Mouse (Mus musculus): ENCODE results near the gene Pdxk.
"Not testable (repeated sequence)": the region's sequence is repeated elsewhere in the genome, so short reads cannot be mapped to it uniquely, and the experiment has no call there.

Pdxk gene

GRCm38 (mm10) chr10:78464792-78465207 is at the start of gene Pdxk:
Pdxk (minus strand) TSS chr10:78464975.
- DNase-seq (ENCODE audit: low spot score in 2 of 2) = peak; percentile 78 to 94

GRCm38 (mm10) chr10:78502986-78503733 is 38.4 kb upstream of the Pdxk start:
- no peak for DNase-seq (ENCODE audit: low spot score in 2 of 2)

- DNase-seq (ENCODE audit: low spot score in 2 of 2) = peak; percentile 60 to 81
Observed at GRCm38 (mm10) chr10:78487431-78488086, 22.8 kb upstream of the Pdxk start.

- no peak for DNase-seq (ENCODE audit: low spot score in 2 of 2)
Observed at GRCm38 (mm10) chr10:78486871-78487270, 22.1 kb upstream of the Pdxk start.

- DNase-seq (ENCODE audit: low spot score in 2 of 2) = not testable (repeated sequence)
Observed at GRCm38 (mm10) chr10:78485369-78485768, 20.6 kb upstream of the Pdxk start.

GRCm38 (mm10) chr10:78481928-78482499 is 17.2 kb upstream of the Pdxk start:
- peak in 1 of 2 experiments; percentile 62 for DNase-seq (ENCODE audit: low spot score in 2 of 2)

- no peak for DNase-seq (ENCODE audit: low spot score in 2 of 2)
Observed at GRCm38 (mm10) chr10:78480954-78481927, 16.5 kb upstream of the Pdxk start.

- peak in 1 of 2 experiments; percentile 43 for DNase-seq (ENCODE audit: low spot score in 2 of 2)
Observed at GRCm38 (mm10) chr10:78476821-78477220, 12.0 kb upstream of the Pdxk start.

GRCm38 (mm10) chr10:78474759-78475158 is 10.0 kb upstream of the Pdxk start:
- no peak for DNase-seq (ENCODE audit: low spot score in 2 of 2)

- DNase-seq (ENCODE audit: low spot score in 2 of 2) = no peak
Observed at GRCm38 (mm10) chr10:78473434-78473833, 8.7 kb upstream of the Pdxk start.

- DNase-seq (ENCODE audit: low spot score in 2 of 2) = no peak
Observed at GRCm38 (mm10) chr10:78472046-78472445, 7.3 kb upstream of the Pdxk start.

- DNase-seq (ENCODE audit: low spot score in 2 of 2) = no peak
Observed at GRCm38 (mm10) chr10:78470582-78471313, 6.0 kb upstream of the Pdxk start.

- no peak for DNase-seq (ENCODE audit: low spot score in 2 of 2)
Observed at GRCm38 (mm10) chr10:78467761-78468310, 3.1 kb upstream of the Pdxk start.

GRCm38 (mm10) chr10:78466647-78467046 is 1.9 kb upstream of the Pdxk start:
- DNase-seq (ENCODE audit: low spot score in 2 of 2) = no peak

- peak in 1 of 2 experiments; percentile 32 for DNase-seq (ENCODE audit: low spot score in 2 of 2)
Observed at GRCm38 (mm10) chr10:78465472-78465871, 697 bp upstream of the Pdxk start.

GRCm38 (mm10) chr10:78464201-78464791 is 479 bp downstream of the Pdxk start:
- no peak for DNase-seq (ENCODE audit: low spot score in 2 of 2)

GRCm38 (mm10) chr10:78463769-78464167 is 1.0 kb downstream of the Pdxk start:
- DNase-seq (ENCODE audit: low spot score in 2 of 2) = no peak

- DNase-seq (ENCODE audit: low spot score in 2 of 2) = no peak
Observed at GRCm38 (mm10) chr10:78462945-78463768, 1.6 kb downstream of the Pdxk start.

GRCm38 (mm10) chr10:78461767-78462166 is 3.0 kb downstream of the Pdxk start:
- no peak for DNase-seq (ENCODE audit: low spot score in 2 of 2)
